Mouse (Mus musculus) spleen, postnatal 0 days (tissue): ENCODE measurements around the gene Fbxw17. TPM values are rescaled to one million over a fixed set of nuclear protein-coding genes. Genes with fewer than 3 reads are reported as not detected.

Experiments used
- polyA plus RNA-seq: library from polyadenylated mRNA; unstranded; fragments of >200 nt; fragmentation: Nextera tagmentation; extraction: Ambion mirVana; gene quantifications from 2 replicates; pipeline ENCODE4 v1.2.1, GENCODE M21; 2015

Fbxw17 gene
- 7.4 and 8.9 TPM in 2 replicates for polyA plus RNA-seq

DNA sequence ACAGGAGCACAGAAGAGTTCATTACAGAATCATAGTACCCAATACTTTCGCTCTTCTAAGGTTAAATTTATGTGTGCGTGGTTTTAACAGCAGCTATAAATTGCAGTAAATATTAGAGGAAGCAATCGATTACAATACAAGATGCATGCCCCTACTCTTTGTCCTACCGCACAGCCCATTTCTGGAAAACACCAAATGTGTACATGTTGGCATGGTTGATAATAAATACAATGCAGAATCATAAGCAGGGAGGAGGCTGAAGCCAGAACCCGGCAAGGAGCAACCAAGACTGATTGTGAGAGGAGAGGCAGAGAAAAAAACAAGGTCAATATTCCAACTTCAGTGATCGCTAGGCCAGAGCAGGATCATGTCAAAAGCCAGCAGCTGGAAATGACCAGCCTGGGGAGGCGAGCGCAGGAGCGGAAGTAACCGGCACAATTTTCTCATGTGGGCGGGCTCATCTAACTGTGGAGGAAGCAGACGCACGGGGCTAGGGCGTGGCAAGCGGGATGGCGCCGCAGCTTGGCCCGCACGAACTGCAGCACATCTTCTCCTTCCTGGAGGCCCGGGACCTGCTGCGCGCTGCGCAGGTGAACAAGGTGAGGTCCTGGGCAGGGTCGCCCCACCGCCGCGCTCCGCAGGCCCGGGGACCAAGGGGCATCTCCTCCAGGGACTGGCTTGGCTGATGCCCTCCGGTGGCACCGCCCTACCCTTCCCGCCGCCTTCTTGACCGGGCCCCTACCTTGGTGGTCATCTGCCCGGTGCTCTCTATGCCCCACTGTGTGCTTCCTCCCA lies at the start of gene Fbxw17:
Gene Fbxw17, plus strand, starts transcription at position 476 of the 795 bp plus-strand sequence.

GRCm38 (mm10) chr13:50443812-50444211 lies 26.1 kb downstream of the Fbxw17 start, which contains the start of gene Gm47429:
Gene Gm47429, minus strand, starts transcription at chr13:50443912.

DNA sequence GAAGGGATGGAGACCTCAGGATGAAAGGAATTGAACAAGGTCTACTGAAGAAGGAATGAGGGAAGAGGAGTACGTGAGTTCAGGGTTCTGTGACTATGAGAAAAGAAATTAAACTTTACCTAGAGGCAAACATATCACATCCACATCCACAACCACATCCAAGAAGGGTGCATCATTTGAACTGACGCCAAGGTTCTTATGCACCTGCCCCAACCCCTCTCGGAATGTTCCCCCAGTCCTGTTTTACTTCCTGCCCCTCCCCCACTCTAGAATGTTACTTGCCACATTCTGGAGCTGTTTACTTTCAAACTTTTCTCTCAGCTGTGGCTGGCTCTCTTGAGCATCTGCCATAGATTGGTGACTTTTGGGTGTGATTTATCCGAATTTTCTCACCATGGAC lies 49.3 kb downstream of the Fbxw17 start, which contains the start of gene Nutm2:
Gene Nutm2, plus strand, starts transcription at position 301 of the 400 bp plus-strand sequence.

Other genes with a start within 250 kb of the Fbxw17 start
- gene Gm906, start 167.6 kb upstream of the Fbxw17 start, polyA plus RNA-seq = not detected in 2 replicates
- gene Gm47429, start 26.0 kb downstream of the Fbxw17 start, polyA plus RNA-seq = not detected in 2 replicates
- not detected in 2 replicates for gene Nutm2, start 49.4 kb downstream of the Fbxw17 start, polyA plus RNA-seq
- not detected in 2 replicates for gene Gm904, start 225.4 kb downstream of the Fbxw17 start, polyA plus RNA-seq